Mouse (Mus musculus): ENCODE data around the gene Tmem95. TPM values are rescaled to one million over a fixed set of nuclear protein-coding genes. Genes with fewer than 3 reads are reported as not detected.
A peak's percentile ranks its signal among the peaks of the same experiment; 100 is the strongest.

Tmem95 gene
- polyA plus RNA-seq, 1 experiment from 2014 or later: not detected

- Histone ChIP-seq H3K27me3 (replicated peaks; ENCODE audit: control insufficient read depth, insufficient read depth, low read length) (no peaks in the 10 kb centered on the region), H3K27ac (ENCODE audit: low read depth, low read length) (peak overlapping the region; percentile 92), H3K9me3 (ENCODE audit: control insufficient read depth, low read length) (no peaks in the 10 kb centered on the region), H3K36me3 (ENCODE audit: control insufficient read depth, insufficient read depth, low read length) (no peaks in the 10 kb centered on the region), H3K4me2 (peak overlapping the region; percentile 99), H3K4me1 (replicated peaks; ENCODE audit: control insufficient read depth, insufficient read depth, low read length) (peaks cover 57% of the 10 kb centered on the region), H3K4me3 (ENCODE audit: low read depth, low read length) (peak overlapping the region; percentile 63), H3K9ac (ENCODE audit: low read depth, low read length) (peak overlapping the region; percentile 80)
- 61% methylated on average over 15 of the region's 15 CpGs for WGBS
- ATAC-seq (replicated peaks; ENCODE audit: low FRiP score): no peak
- DNase-seq (ENCODE audit: low spot score): no peak
These were observed 1.9 kb upstream of the Tmem95 start for GRCm38 (mm10) chr11:69879711-69880110.

GRCm38 (mm10) chr11:69878952-69879351, 1.1 kb upstream of the Tmem95 start:
- H3K9ac ChIP-seq (ENCODE audit: low read depth, low read length): peak overlapping the region; percentile 15
- H3K27me3 ChIP-seq (replicated peaks; ENCODE audit: control insufficient read depth, insufficient read depth, low read length): no peaks in the 10 kb centered on the region
- 50% methylated on average over 6 of the region's 6 CpGs for WGBS

DNA sequence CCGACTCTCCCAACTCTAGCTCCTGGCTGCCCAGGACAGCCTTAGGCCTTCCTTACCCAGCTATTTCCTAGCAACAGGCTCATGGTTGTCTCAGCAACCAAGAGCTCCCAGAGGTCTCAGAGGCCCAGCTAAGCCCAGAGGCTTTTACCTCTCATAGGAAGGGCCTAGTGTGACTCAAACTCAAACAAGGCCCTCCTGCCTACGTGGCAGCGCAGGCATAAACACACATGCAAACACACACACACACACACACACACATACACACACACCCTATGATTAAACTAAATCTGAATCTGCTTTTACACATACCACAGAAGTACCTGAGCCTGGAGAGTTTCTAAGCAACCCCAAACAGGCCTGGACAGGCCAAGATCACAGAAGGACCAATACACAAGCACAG, 581 bp upstream of the Tmem95 start:
- Histone ChIP-seq H3K27ac (ENCODE audit: low read depth, low read length) (peak overlapping the region; percentile 92), H3K36me3 (ENCODE audit: control insufficient read depth, insufficient read depth, low read length) (no peaks in the 10 kb centered on the region), H3K4me1 (replicated peaks; ENCODE audit: control insufficient read depth, insufficient read depth, low read length) (peaks cover 57% of the 10 kb centered on the region), H3K4me3 (ENCODE audit: low read depth, low read length) (peak overlapping the region; percentile 63; the same call in 1 of the 2 replicates), H3K4me2 (peak overlapping the region; percentile 99), H3K9me3 (ENCODE audit: control insufficient read depth, low read length) (no peaks in the 10 kb centered on the region), H3K9ac (ENCODE audit: low read depth, low read length) (peak overlapping the region; percentile 25; the same call in 1 of the 2 replicates), H3K27me3 (replicated peaks; ENCODE audit: control insufficient read depth, insufficient read depth, low read length) (no peaks in the 10 kb centered on the region)
- 84% methylated on average over 3 of the region's 3 CpGs for WGBS
- ATAC-seq (replicated peaks; ENCODE audit: low FRiP score): no peak
- no peak for DNase-seq (ENCODE audit: low spot score)

More at GRCm38 (mm10) chr11:69878952-69879351, 1.1 kb upstream of the Tmem95 start:
- Histone ChIP-seq H3K36me3 (ENCODE audit: control insufficient read depth, insufficient read depth, low read length) (no peaks in the 10 kb centered on the region), H3K4me1 (replicated peaks; ENCODE audit: control insufficient read depth, insufficient read depth, low read length) (peaks cover 57% of the 10 kb centered on the region), H3K27ac (ENCODE audit: low read depth, low read length) (peak overlapping the region; percentile 92), H3K9me3 (ENCODE audit: control insufficient read depth, low read length) (no peaks in the 10 kb centered on the region), H3K4me3 (ENCODE audit: low read depth, low read length) (peak overlapping the region; percentile 63), H3K4me2 (peak overlapping the region; percentile 99)
- DNase-seq (ENCODE audit: low spot score) (no peak), ATAC-seq (replicated peaks; ENCODE audit: low FRiP score) (peak; percentile 79)

DNA sequence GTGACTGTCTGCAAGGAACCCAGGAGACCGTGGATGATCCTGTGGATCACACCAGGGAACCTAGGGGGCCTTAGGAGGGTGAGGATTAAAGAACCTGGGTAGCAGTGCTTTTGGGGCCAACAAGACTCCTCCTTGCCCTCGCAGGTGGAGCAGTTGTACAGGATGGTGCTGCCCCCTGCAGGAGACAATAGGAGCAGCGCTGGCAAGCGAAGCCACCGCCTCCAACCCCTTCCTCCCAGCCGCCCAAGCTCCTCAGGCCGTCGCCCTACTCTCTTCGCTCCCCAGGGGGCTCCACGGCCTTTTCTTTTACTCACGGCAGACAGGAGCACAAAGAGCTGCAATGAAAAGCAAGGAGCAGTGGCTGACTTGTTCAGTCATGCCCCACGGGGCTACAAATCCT, 951 bp downstream of the Tmem95 start:
- Histone ChIP-seq H3K4me2 (peak overlapping the region; percentile 51), H3K36me3 (ENCODE audit: control insufficient read depth, insufficient read depth, low read length) (no peaks in the 10 kb centered on the region), H3K4me1 (replicated peaks; ENCODE audit: control insufficient read depth, insufficient read depth, low read length) (peaks cover 57% of the 10 kb centered on the region), H3K4me3 (ENCODE audit: low read depth, low read length) (no peak overlapping the region), H3K9ac (ENCODE audit: low read depth, low read length) (no peak overlapping the region), H3K27me3 (replicated peaks; ENCODE audit: control insufficient read depth, insufficient read depth, low read length) (no peaks in the 10 kb centered on the region), H3K27ac (ENCODE audit: low read depth, low read length) (0 out of 2 replicates have a peak overlapping the region, but pooled peaks have one; percentile 21), H3K9me3 (ENCODE audit: control insufficient read depth, low read length) (no peaks in the 10 kb centered on the region)
- peak; percentile 48 for ATAC-seq (replicated peaks; ENCODE audit: low FRiP score)
- 1% methylated on average over 12 of the region's 12 CpGs for WGBS
- peak; percentile 83 for DNase-seq (ENCODE audit: low spot score)

DNA sequence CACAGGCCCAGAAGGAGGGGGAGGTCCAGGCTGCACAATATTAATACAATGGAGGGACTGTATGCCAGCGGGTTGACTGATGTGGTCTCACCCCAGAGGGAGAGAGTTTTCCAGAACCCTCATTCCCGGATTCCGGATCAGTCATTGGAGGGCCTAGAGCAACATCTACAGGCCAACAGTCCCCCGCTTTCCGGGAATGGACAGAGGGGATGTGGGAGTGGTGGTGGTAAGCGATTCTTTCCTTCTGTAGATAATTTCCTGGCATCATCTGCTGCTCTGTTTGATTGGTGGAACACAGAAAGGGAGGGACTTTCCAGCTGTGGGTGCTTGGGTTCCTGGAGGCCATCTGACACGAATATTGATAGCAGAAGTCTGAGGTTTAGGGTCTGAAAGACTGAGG, 1.6 kb downstream of the Tmem95 start:
- ATAC-seq (replicated peaks; ENCODE audit: low FRiP score): no peak
- H3K27me3 ChIP-seq (replicated peaks; ENCODE audit: control insufficient read depth, insufficient read depth, low read length): no peaks in the 10 kb centered on the region
- DNase-seq (ENCODE audit: low spot score): no peak
- 41% methylated on average over 7 of the region's 7 CpGs for WGBS
- H3K27ac ChIP-seq (ENCODE audit: low read depth, low read length): no peak overlapping the region
- no peaks in the 10 kb centered on the region for H3K9me3 ChIP-seq (ENCODE audit: control insufficient read depth, low read length)
- no peak overlapping the region for H3K9ac ChIP-seq (ENCODE audit: low read depth, low read length)
- no peak overlapping the region for H3K4me3 ChIP-seq (ENCODE audit: low read depth, low read length)
- no peaks in the 10 kb centered on the region for H3K36me3 ChIP-seq (ENCODE audit: control insufficient read depth, insufficient read depth, low read length)
- no peak overlapping the region; the same call in 1 of the 2 replicates for H3K4me2 ChIP-seq
- H3K4me1 ChIP-seq (replicated peaks; ENCODE audit: control insufficient read depth, insufficient read depth, low read length): peaks cover 51% of the 10 kb centered on the region

- Histone ChIP-seq H3K4me2 (no peak overlapping the region), H3K27me3 (replicated peaks; ENCODE audit: control insufficient read depth, insufficient read depth, low read length) (no peaks in the 10 kb centered on the region), H3K27ac (ENCODE audit: low read depth, low read length) (no peak overlapping the region), H3K4me3 (ENCODE audit: low read depth, low read length) (no peak overlapping the region), H3K4me1 (replicated peaks; ENCODE audit: control insufficient read depth, insufficient read depth, low read length) (peaks cover 17% of the 10 kb centered on the region), H3K9ac (ENCODE audit: low read depth, low read length) (no peak overlapping the region), H3K36me3 (ENCODE audit: control insufficient read depth, insufficient read depth, low read length) (no peaks in the 10 kb centered on the region), H3K9me3 (ENCODE audit: control insufficient read depth, low read length) (no peaks in the 10 kb centered on the region)
- DNase-seq (ENCODE audit: low spot score): no peak
- ATAC-seq (replicated peaks; ENCODE audit: low FRiP score): no peak
- WGBS: 82% methylated on average over 4 of the region's 4 CpGs
These were observed 5.4 kb downstream of the Tmem95 start for GRCm38 (mm10) chr11:69872451-69872850.

- Histone ChIP-seq H3K4me1 (replicated peaks; ENCODE audit: control insufficient read depth, insufficient read depth, low read length) (peaks cover 11% of the 10 kb centered on the region), H3K4me2 (no peak overlapping the region), H3K9ac (ENCODE audit: low read depth, low read length) (no peak overlapping the region), H3K27me3 (replicated peaks; ENCODE audit: control insufficient read depth, insufficient read depth, low read length) (no peaks in the 10 kb centered on the region), H3K36me3 (ENCODE audit: control insufficient read depth, insufficient read depth, low read length) (no peaks in the 10 kb centered on the region), H3K9me3 (ENCODE audit: control insufficient read depth, low read length) (no peaks in the 10 kb centered on the region), H3K27ac (ENCODE audit: low read depth, low read length) (no peak overlapping the region), H3K4me3 (ENCODE audit: low read depth, low read length) (no peak overlapping the region)
- WGBS: 84% methylated on average over 7 of the region's 7 CpGs
- no peak for ATAC-seq (replicated peaks; ENCODE audit: low FRiP score)
- no peak for DNase-seq (ENCODE audit: low spot score)
These were observed 6.0 kb downstream of the Tmem95 start for GRCm38 (mm10) chr11:69871822-69872221.

GRCm38 (mm10) chr11:69870289-69871069, 7.3 kb downstream of the Tmem95 start:
- Histone ChIP-seq H3K9me3 (ENCODE audit: control insufficient read depth, low read length) (no peaks in the 10 kb centered on the region), H3K27me3 (replicated peaks; ENCODE audit: control insufficient read depth, insufficient read depth, low read length) (no peaks in the 10 kb centered on the region), H3K27ac (ENCODE audit: low read depth, low read length) (no peak overlapping the region), H3K4me3 (ENCODE audit: low read depth, low read length) (no peak overlapping the region), H3K4me2 (no peak overlapping the region), H3K36me3 (ENCODE audit: control insufficient read depth, insufficient read depth, low read length) (no peaks in the 10 kb centered on the region), H3K9ac (ENCODE audit: low read depth, low read length) (no peak overlapping the region), H3K4me1 (replicated peaks; ENCODE audit: control insufficient read depth, insufficient read depth, low read length) (no peaks in the 10 kb centered on the region)
- 70% methylated on average over 2 of the region's 2 CpGs for WGBS
- no peak for DNase-seq (ENCODE audit: low spot score)
- peak; percentile 60; the same call in 1 of the 2 replicates for ATAC-seq (replicated peaks; ENCODE audit: low FRiP score)

DNA sequence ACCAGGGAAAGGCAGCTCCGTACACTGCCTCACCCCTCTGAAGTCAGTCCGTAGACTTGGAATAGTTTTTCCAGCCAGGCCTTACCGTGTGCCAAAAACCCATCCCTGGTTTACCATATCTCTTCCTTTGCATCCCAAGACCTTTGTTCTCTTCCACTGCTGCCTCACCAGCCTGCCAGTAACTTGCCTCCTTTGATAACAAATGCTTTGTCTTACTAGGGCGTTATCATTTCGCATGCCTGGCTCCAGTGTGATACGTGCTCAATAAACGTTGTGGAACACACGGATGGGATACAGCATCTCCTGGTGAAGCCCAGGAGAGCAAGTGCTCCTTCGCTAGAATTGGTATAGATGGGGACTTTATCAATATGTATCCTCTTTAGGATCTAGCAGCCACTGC, 10.5 kb downstream of the Tmem95 start:
- 45% methylated on average over 9 of the region's 9 CpGs for WGBS
- Histone ChIP-seq H3K27me3 (replicated peaks; ENCODE audit: control insufficient read depth, insufficient read depth, low read length) (no peaks in the 10 kb centered on the region), H3K27ac (ENCODE audit: low read depth, low read length) (no peak overlapping the region), H3K4me2 (no peak overlapping the region), H3K9ac (ENCODE audit: low read depth, low read length) (no peak overlapping the region), H3K4me1 (replicated peaks; ENCODE audit: control insufficient read depth, insufficient read depth, low read length) (peaks cover 15% of the 10 kb centered on the region), H3K36me3 (ENCODE audit: control insufficient read depth, insufficient read depth, low read length) (no peaks in the 10 kb centered on the region), H3K9me3 (ENCODE audit: control insufficient read depth, low read length) (no peaks in the 10 kb centered on the region), H3K4me3 (ENCODE audit: low read depth, low read length) (no peak overlapping the region)
- ATAC-seq (replicated peaks; ENCODE audit: low FRiP score) (peak; percentile 60), DNase-seq (ENCODE audit: low spot score) (no peak)

Measured in liver, embryonic 11.5 days (tissue).